Mouse (Mus musculus) MEL (cell line): Measurements from ENCODE around the gene Negr1.

ENCODE experiments used
- POLR2A ChIP-seq, 2 experiments: IDR thresholded peaks; 2 replicates each; pipeline ENCODE4 v1.6.1; 2011 to 2012; ENCODE audit warnings: low read length in 2 of 2, mild to moderate bottlenecking in 2 of 2, control low read depth in 1 of 2, improper control_type of control experiment in 1 of 2, low read depth in 1 of 2, moderate library complexity in 1 of 2; ENCODE audit not compliant: control insufficient read depth in 1 of 2, insufficient read depth in 1 of 2, poor library complexity in 1 of 2
- POLR2AphosphoS5 ChIP-seq: IDR thresholded peaks from 2 replicates; pipeline ENCODE4 v1.6.1; 2012; ENCODE audit warnings: low read depth, borderline replicate concordance, mild to moderate bottlenecking, inconsistent platforms, low read length, moderate library complexity, mixed read lengths
- ZMIZ1 ChIP-seq: IDR thresholded peaks from 2 replicates; pipeline ENCODE4 v1.6.1; 2012; ENCODE audit warnings: low read depth, mild to moderate bottlenecking, inconsistent platforms, low read length, improper control_type of control experiment, moderate library complexity
- ZNF384 ChIP-seq: IDR thresholded peaks from 2 replicates; pipeline ENCODE4 v1.6.1; 2012; ENCODE audit warnings: low read depth, mild to moderate bottlenecking, inconsistent platforms, low read length, improper control_type of control experiment

- no peak for TF ChIP-seq ZMIZ1
- TF ChIP-seq ZNF384 = no peak
- TF ChIP-seq POLR2AphosphoS5 = no peak
- TF ChIP-seq POLR2A (IDR thresholded peaks at IDR 0.05; ENCODE audit: control insufficient read depth in 1 of 2, insufficient read depth in 1 of 2, low read depth in 1 of 2, low read length in 2 of 2, poor library complexity in 1 of 2) = no peak
Observed at GRCm38 (mm10) chr3:156648378-156648777, 86.8 kb downstream of the Negr1 start.
